Mouse (Mus musculus) CH12.LX (cell line): ENCODE results near the gene Dnph1. TPM values are rescaled to one million over a fixed set of nuclear protein-coding genes. Genes with fewer than 3 reads are reported as not detected.
A peak's percentile ranks its signal among the peaks of the same experiment; 100 is the strongest.

Experiments
- DNase-seq: peaks from one replicate; pipeline ENCODE4 v3.0.0-alpha.2; 2013; ENCODE audit errors: extremely low read depth
- H3K27ac ChIP-seq: 2 replicates; pipeline ENCODE4 v1.5.1; 2012; ENCODE audit warnings: low read depth, mild to moderate bottlenecking, control low read depth, moderate library complexity; ENCODE audit not compliant: insufficient read depth
- H3K27me3 ChIP-seq: replicated peaks from 2 replicates; pipeline ENCODE3; 2012; ENCODE audit warnings: inconsistent platforms
- H3K36me3 ChIP-seq, 2 experiments: replicated peaks in 1 of 2; 2 replicates each; pipeline versions ENCODE3 to v1.6.1; 2012; ENCODE audit warnings: inconsistent platforms in 1 of 2, low read length in 1 of 2, mild to moderate bottlenecking in 1 of 2, mixed read lengths in 1 of 2, moderate library complexity in 1 of 2; ENCODE audit not compliant: control insufficient read depth in 1 of 2, insufficient read depth in 1 of 2
- H3K4me1 ChIP-seq, 2 experiments: 2 replicates each; pipeline ENCODE4 v1.6.1; 2012; ENCODE audit warnings: inconsistent platforms in 1 of 2, moderate library complexity in 1 of 2; ENCODE audit not compliant: insufficient read depth in 2 of 2, control insufficient read depth in 1 of 2
- H3K4me2 ChIP-seq: 2 replicates; pipeline ENCODE4 v1.6.1; 2012; ENCODE audit warnings: low read depth, mild to moderate bottlenecking, control low read depth; ENCODE audit not compliant: poor library complexity, insufficient read depth, severe bottlenecking
- H3K4me3 ChIP-seq, 3 experiments: fragments of 150-350 bp in 1 of 3; sonication (generic) in 1 of 3; replicated peaks in 1 of 3; 2 replicates each; pipeline versions ENCODE3 to v1.5.1; 2011 to 2012; ENCODE audit warnings: low read depth in 2 of 3, low read length in 2 of 3, mild to moderate bottlenecking in 2 of 3, moderate library complexity in 2 of 3, control low read depth in 1 of 3, improper control_type of control experiment in 1 of 3, inconsistent platforms in 1 of 3, mixed read lengths in 1 of 3; ENCODE audit not compliant: poor library complexity in 1 of 3
- H3K79me2 ChIP-seq: replicated peaks from 2 replicates; pipeline ENCODE4 v1.6.1; 2012; ENCODE audit warnings: mild to moderate bottlenecking, moderate library complexity; ENCODE audit not compliant: control insufficient read depth, poor library complexity, insufficient read depth, severe bottlenecking; ENCODE audit errors: extremely low read depth
- H3K9ac ChIP-seq: 2 replicates; pipeline ENCODE4 v1.6.1; 2012; ENCODE audit warnings: low read depth, mild to moderate bottlenecking, control low read depth, moderate library complexity; ENCODE audit not compliant: insufficient read depth
- H3K9me3 ChIP-seq: replicated peaks from 2 replicates; pipeline ENCODE3; 2012; ENCODE audit warnings: low read length, inconsistent platforms, mixed read lengths
- BHLHE40 ChIP-seq: IDR thresholded peaks from 2 replicates; pipeline ENCODE4 v1.6.1; 2011; ENCODE audit warnings: mild to moderate bottlenecking, low read depth, low read length, improper control_type of control experiment
- CHD1 ChIP-seq: IDR thresholded peaks from 2 replicates; pipeline ENCODE4 v1.6.1; 2012; ENCODE audit warnings: low read depth, low read length, improper control_type of control experiment, inconsistent platforms
- CTCF ChIP-seq, 2 experiments: IDR thresholded peaks in 1 of 2; conservative IDR thresholded peaks in 1 of 2; 2 replicates each; pipeline ENCODE4 v1.5.1; 2011 to 2012; ENCODE audit warnings: low read depth in 2 of 2, low read length in 2 of 2, improper control_type of control experiment in 1 of 2, inconsistent platforms in 1 of 2, mild to moderate bottlenecking in 1 of 2, moderate library complexity in 1 of 2
- ELF1 ChIP-seq: IDR thresholded peaks from 2 replicates; pipeline ENCODE4 v1.6.1; 2014; ENCODE audit warnings: low read depth, mild to moderate bottlenecking, inconsistent platforms, low read length, improper control_type of control experiment
- HCFC1 ChIP-seq: IDR thresholded peaks from 2 replicates; pipeline ENCODE4 v1.6.1; 2012; ENCODE audit warnings: low read depth, mild to moderate bottlenecking, inconsistent platforms, low read length, improper control_type of control experiment
- JUND ChIP-seq: conservative IDR thresholded peaks from 2 replicates; pipeline ENCODE4 v1.6.1; 2011; ENCODE audit warnings: low read depth, low read length, improper control_type of control experiment
- KAT2A ChIP-seq: IDR thresholded peaks from 2 replicates; pipeline ENCODE4 v1.6.1; 2012; ENCODE audit warnings: low read length, improper control_type of control experiment, inconsistent platforms; ENCODE audit not compliant: insufficient replicate concordance
- MXI1 ChIP-seq: IDR thresholded peaks from 2 replicates; pipeline ENCODE4 v1.6.1; 2011; ENCODE audit warnings: mild to moderate bottlenecking, low read depth, low read length, improper control_type of control experiment
- NRF1 ChIP-seq: IDR thresholded peaks from 2 replicates; pipeline ENCODE4 v1.6.1; 2014; ENCODE audit warnings: low read depth, mild to moderate bottlenecking, inconsistent platforms, low read length, improper control_type of control experiment, moderate library complexity
- RAD21 ChIP-seq: IDR thresholded peaks from 2 replicates; pipeline ENCODE4 v1.6.1; 2011; ENCODE audit warnings: low read depth, mild to moderate bottlenecking, low read length, improper control_type of control experiment, moderate library complexity
- RCOR1 ChIP-seq: conservative IDR thresholded peaks from 2 replicates; pipeline ENCODE4 v1.6.1; 2012; ENCODE audit warnings: low read depth, mild to moderate bottlenecking, inconsistent platforms, low read length, improper control_type of control experiment
- SMC3 ChIP-seq: IDR thresholded peaks from 2 replicates; pipeline ENCODE4 v1.6.1; 2011; ENCODE audit warnings: low read depth, low read length, improper control_type of control experiment
- USF1 ChIP-seq: IDR thresholded peaks from 2 replicates; pipeline ENCODE4 v1.6.1; 2014; ENCODE audit warnings: low read depth, mild to moderate bottlenecking, inconsistent platforms, low read length, improper control_type of control experiment
- ZC3H11A ChIP-seq: IDR thresholded peaks from 2 replicates; pipeline ENCODE4 v1.6.1; 2012; ENCODE audit warnings: low read depth, mild to moderate bottlenecking, inconsistent platforms, low read length, improper control_type of control experiment
- ZNF384 ChIP-seq: IDR thresholded peaks from 2 replicates; pipeline ENCODE4 v1.6.1; 2012; ENCODE audit warnings: low read depth, low read length, improper control_type of control experiment, inconsistent platforms
- dilution Hi-C: fragments of 300-500 bp; cut with MboI; formaldehyde crosslinking; loops from 2 replicates; pipeline ENCODE4 v1.14.3; 2020; ENCODE audit warnings: low sequenced_read_pairs; ENCODE audit not compliant: extremely low pct_unique_long_range_greater_than_20kb, extremely low pct_ligation_motif_present
- in situ Hi-C: fragments of 300-500 bp; cut with MboI; formaldehyde crosslinking; loops from 3 replicates; pipeline ENCODE4 v1.14.3; 2019; ENCODE audit warnings: low sequenced_read_pairs, low pct_ligation_motif_present, low pct_unique_long_range_greater_than_20kb, mixed read lengths
- polyA plus RNA-seq: library from polyadenylated mRNA; unstranded; fragments of >175 nt; gene quantifications from 2 replicates; pipeline ENCODE4 v1.2.1, GENCODE M21; 2012; ENCODE audit warnings: low read depth; ENCODE audit not compliant: insufficient read length
- total RNA-seq, 2 experiments: library from RNA; depleted of rRNA; stranded (reverse); fragments of 300-350 nt in 1 of 2; fragments of >200 nt in 1 of 2; gene quantifications; 2 replicates each; pipeline ENCODE4 v1.2.3; 2012 to 2014

Gene Dnph1
- total and polyA plus RNA-seq, 3 experiments = 18.5 to 30.2 (median 28.4) TPM

DNA sequence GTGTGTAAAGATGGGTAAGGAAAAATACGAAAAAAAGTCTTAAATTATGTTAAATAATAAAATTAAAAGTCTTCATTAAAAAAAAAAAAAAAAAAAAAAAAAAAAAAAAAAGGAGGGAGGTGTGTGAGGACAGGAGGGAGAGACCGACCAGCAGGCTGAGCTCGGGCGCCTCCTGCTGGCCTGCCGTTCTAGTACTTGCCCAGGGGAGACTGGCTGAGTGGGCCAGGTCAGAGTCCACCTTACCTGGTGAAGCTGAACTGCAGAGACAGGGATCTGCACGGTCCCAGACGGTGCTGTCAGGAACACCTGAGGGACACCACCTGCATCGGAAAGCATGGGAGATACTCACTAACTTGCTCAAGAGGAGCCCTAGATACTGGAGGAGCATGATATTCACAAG lies 52.7 kb downstream of the Dnph1 start:
- peaks cover 18 to 28% of the 10 kb centered on the region in 2 experiments for H3K4me1 ChIP-seq
- H3K9ac ChIP-seq = no peak overlapping the region
- H3K9me3 ChIP-seq = no peaks in the 10 kb centered on the region
- no peaks in the 10 kb centered on the region for H3K27me3 ChIP-seq
- no peak overlapping the region for H3K4me3 ChIP-seq
- in situ Hi-C loops (no loop called here), dilution Hi-C loops (no loop called here)
- peaks cover 8% of the 10 kb centered on the region for H3K79me2 ChIP-seq
- peak; percentile 33 for DNase-seq
- no peak overlapping the region for H3K4me2 ChIP-seq
- H3K27ac ChIP-seq = no peak overlapping the region
- peak in 1 of 2 experiments; percentile 66; a peak in 2 of 4 replicates for TF ChIP-seq CTCF (conservative IDR thresholded peaks at IDR 0.05 in 1 of 2, IDR thresholded peaks at IDR 0.05 in 1 of 2; ENCODE audit: low read depth in 2 of 2, low read length in 2 of 2)
- no peak for TF ChIP-seq JUND
- TF ChIP-seq SMC3 = peak; percentile 29; the same call in 1 of the 2 replicates
- TF ChIP-seq ZNF384 = peak; percentile 95
- no peak for TF ChIP-seq HCFC1
- TF ChIP-seq ZC3H11A = no peak
- TF ChIP-seq MXI1 = no peak
- no peak for TF ChIP-seq NRF1
- TF ChIP-seq USF1 = no peak
- TF ChIP-seq ELF1 = no peak
- no peak for TF ChIP-seq RCOR1
- no peak for TF ChIP-seq BHLHE40
- TF ChIP-seq KAT2A = no peak
- no peak for TF ChIP-seq CHD1
- peak; percentile 39 for TF ChIP-seq RAD21
- H3K36me3 ChIP-seq = peaks cover 33 to 73% of the 10 kb centered on the region in 2 experiments

Other genes with a start within 250 kb of the Dnph1 start
Only the 20 nearest of the 22 such genes appear.
- gene Lrrc73, start 243.2 kb upstream of the Dnph1 start, total RNA-seq (2012; rRNA removed) = 2.7 and 3.6 TPM in 2 replicates
- gene Lrrc73, start 243.2 kb upstream of the Dnph1 start, total RNA-seq (2014; rRNA removed) = 1.5 and 1.8 TPM in 2 replicates
- gene Lrrc73, start 243.2 kb upstream of the Dnph1 start, polyA plus RNA-seq = 4.0 and 4.2 TPM in 2 replicates
- gene Tjap1, start 213.7 kb upstream of the Dnph1 start, total RNA-seq (2012; rRNA removed) = 13.8 and 14.2 TPM in 2 replicates
- 8.6 and 9.1 TPM in 2 replicates for gene Tjap1, start 213.7 kb upstream of the Dnph1 start, total RNA-seq (2014; rRNA removed)
- gene Tjap1, start 213.7 kb upstream of the Dnph1 start, polyA plus RNA-seq = 24.3 and 28.6 TPM in 2 replicates
- 0.08 and 0.13 TPM in 2 replicates for gene Dlk2, start 199.3 kb upstream of the Dnph1 start, total RNA-seq (2012; rRNA removed)
- gene Dlk2, start 199.3 kb upstream of the Dnph1 start, total RNA-seq (2014; rRNA removed) = not detected in 2 replicates
- gene Dlk2, start 199.3 kb upstream of the Dnph1 start, polyA plus RNA-seq = not detected in 2 replicates
- 3.6 and 4.1 TPM in 2 replicates for gene Abcc10, start 168.4 kb upstream of the Dnph1 start, total RNA-seq (2012; rRNA removed)
- 1.1 and 1.4 TPM in 2 replicates for gene Abcc10, start 168.4 kb upstream of the Dnph1 start, total RNA-seq (2014; rRNA removed)
- 2.7 and 3.8 TPM in 2 replicates for gene Abcc10, start 168.4 kb upstream of the Dnph1 start, polyA plus RNA-seq
- 2.5 and 2.9 TPM in 2 replicates for gene Zfp318, start 113.0 kb upstream of the Dnph1 start, total RNA-seq (2012; rRNA removed)
- gene Zfp318, start 113.0 kb upstream of the Dnph1 start, total RNA-seq (2014; rRNA removed) = 1.4 and 1.8 TPM in 2 replicates
- 2.8 and 5.0 TPM in 2 replicates for gene Zfp318, start 113.0 kb upstream of the Dnph1 start, polyA plus RNA-seq
- not detected in 2 replicates for gene Crip3, start 67.8 kb upstream of the Dnph1 start, total RNA-seq (2012; rRNA removed)
- not detected in 2 replicates for gene Crip3, start 67.8 kb upstream of the Dnph1 start, total RNA-seq (2014; rRNA removed)
- gene Crip3, start 67.8 kb upstream of the Dnph1 start, polyA plus RNA-seq = not detected in 2 replicates
- not detected in 2 replicates for gene Slc22a7, start 58.3 kb upstream of the Dnph1 start, total RNA-seq (2012; rRNA removed)
- not detected in 2 replicates for gene Slc22a7, start 58.3 kb upstream of the Dnph1 start, total RNA-seq (2014; rRNA removed)
- gene Slc22a7, start 58.3 kb upstream of the Dnph1 start, polyA plus RNA-seq = not detected in 2 replicates
- gene Ttbk1, start 9.0 kb upstream of the Dnph1 start, total RNA-seq (2012; rRNA removed) = 0.04 and 0.08 TPM in 2 replicates
- not detected in 2 replicates for gene Ttbk1, start 9.0 kb upstream of the Dnph1 start, total RNA-seq (2014; rRNA removed)
- not detected in 2 replicates for gene Ttbk1, start 9.0 kb upstream of the Dnph1 start, polyA plus RNA-seq
- gene Cul9, start 49.7 kb downstream of the Dnph1 start, total RNA-seq (2012; rRNA removed) = 0.08 TPM in 2 replicates
- 0.05 TPM in 1 of 2 replicates, not detected in the other for gene Cul9, start 49.7 kb downstream of the Dnph1 start, total RNA-seq (2014; rRNA removed)
- gene Cul9, start 49.7 kb downstream of the Dnph1 start, polyA plus RNA-seq = 0.27 and 0.65 TPM in 2 replicates
- gene Srf, start 59.5 kb downstream of the Dnph1 start, total RNA-seq (2012; rRNA removed) = 38.2 and 48.1 TPM in 2 replicates
- gene Srf, start 59.5 kb downstream of the Dnph1 start, total RNA-seq (2014; rRNA removed) = 40.8 and 54.5 TPM in 2 replicates
- 60.1 and 81.6 TPM in 2 replicates for gene Srf, start 59.5 kb downstream of the Dnph1 start, polyA plus RNA-seq
- 2.9 and 4.8 TPM in 2 replicates for gene Ptk7, start 132.8 kb downstream of the Dnph1 start, total RNA-seq (2012; rRNA removed)
- 0.11 and 0.14 TPM in 2 replicates for gene Ptk7, start 132.8 kb downstream of the Dnph1 start, total RNA-seq (2014; rRNA removed)
- gene Ptk7, start 132.8 kb downstream of the Dnph1 start, polyA plus RNA-seq = 0.20 and 0.29 TPM in 2 replicates
- 7.8 and 10.7 TPM in 2 replicates for gene Klc4, start 149.3 kb downstream of the Dnph1 start, total RNA-seq (2012; rRNA removed)
- 6.6 and 8.3 TPM in 2 replicates for gene Klc4, start 149.3 kb downstream of the Dnph1 start, total RNA-seq (2014; rRNA removed)
- 6.7 and 7.8 TPM in 2 replicates for gene Klc4, start 149.3 kb downstream of the Dnph1 start, polyA plus RNA-seq
- gene Mrpl2, start 149.5 kb downstream of the Dnph1 start, total RNA-seq (2012; rRNA removed) = 235 and 238 TPM in 2 replicates
- gene Mrpl2, start 149.5 kb downstream of the Dnph1 start, total RNA-seq (2014; rRNA removed) = 128 and 130 TPM in 2 replicates
- 158 and 201 TPM in 2 replicates for gene Mrpl2, start 149.5 kb downstream of the Dnph1 start, polyA plus RNA-seq
- 76.0 and 82.5 TPM in 2 replicates for gene Cul7, start 153.6 kb downstream of the Dnph1 start, total RNA-seq (2012; rRNA removed)
- 33.3 and 37.7 TPM in 2 replicates for gene Cul7, start 153.6 kb downstream of the Dnph1 start, total RNA-seq (2014; rRNA removed)
- gene Cul7, start 153.6 kb downstream of the Dnph1 start, polyA plus RNA-seq = 65.9 and 68.1 TPM in 2 replicates
- 46.1 and 55.0 TPM in 2 replicates for gene Rrp36, start 177.6 kb downstream of the Dnph1 start, total RNA-seq (2012; rRNA removed)
- gene Rrp36, start 177.6 kb downstream of the Dnph1 start, total RNA-seq (2014; rRNA removed) = 53.6 and 55.2 TPM in 2 replicates
- 38.1 and 49.3 TPM in 2 replicates for gene Rrp36, start 177.6 kb downstream of the Dnph1 start, polyA plus RNA-seq
- 94.3 and 106 TPM in 2 replicates for gene Mea1, start 182.1 kb downstream of the Dnph1 start, total RNA-seq (2012; rRNA removed)
- gene Mea1, start 182.1 kb downstream of the Dnph1 start, total RNA-seq (2014; rRNA removed) = 68.3 and 73.8 TPM in 2 replicates
- 86.1 and 110 TPM in 2 replicates for gene Mea1, start 182.1 kb downstream of the Dnph1 start, polyA plus RNA-seq
- gene Klhdc3, start 184.2 kb downstream of the Dnph1 start, total RNA-seq (2012; rRNA removed) = 66.7 and 72.3 TPM in 2 replicates
- gene Klhdc3, start 184.2 kb downstream of the Dnph1 start, total RNA-seq (2014; rRNA removed) = 15.9 and 19.5 TPM in 2 replicates
- 126 and 130 TPM in 2 replicates for gene Klhdc3, start 184.2 kb downstream of the Dnph1 start, polyA plus RNA-seq
- gene Ppp2r5d, start 208.4 kb downstream of the Dnph1 start, total RNA-seq (2012; rRNA removed) = 57.7 and 63.8 TPM in 2 replicates
- 56.2 and 59.0 TPM in 2 replicates for gene Ppp2r5d, start 208.4 kb downstream of the Dnph1 start, total RNA-seq (2014; rRNA removed)
- 70.6 and 75.4 TPM in 2 replicates for gene Ppp2r5d, start 208.4 kb downstream of the Dnph1 start, polyA plus RNA-seq
- gene Pex6, start 214.8 kb downstream of the Dnph1 start, total RNA-seq (2012; rRNA removed) = 27.8 and 31.8 TPM in 2 replicates
- gene Pex6, start 214.8 kb downstream of the Dnph1 start, total RNA-seq (2014; rRNA removed) = 13.7 and 14.1 TPM in 2 replicates
- 23.2 and 26.5 TPM in 2 replicates for gene Pex6, start 214.8 kb downstream of the Dnph1 start, polyA plus RNA-seq
- 0.13 and 0.25 TPM in 2 replicates for gene Gnmt, start 232.5 kb downstream of the Dnph1 start, total RNA-seq (2012; rRNA removed)
- 0.38 TPM in 1 of 2 replicates, not detected in the other for gene Gnmt, start 232.5 kb downstream of the Dnph1 start, total RNA-seq (2014; rRNA removed)
- 0.71 and 1.2 TPM in 2 replicates for gene Gnmt, start 232.5 kb downstream of the Dnph1 start, polyA plus RNA-seq